Mouse (Mus musculus) heart, postnatal 0 days (tissue): ENCODE results near the gene Slc44a1. TPM values are rescaled to one million over a fixed set of nuclear protein-coding genes. Genes with fewer than 3 reads are reported as not detected.

Source experiments
- ATAC-seq: fragments of 200-750 bp; cut with Nextera tagmentation; 2 replicates; pipeline ENCODE4 v1.8.0; 2017; ENCODE audit warnings: low read depth, moderate number of reproducible peaks, moderate library complexity; ENCODE audit not compliant: insufficient read depth
- DNase-seq: peaks from one replicate; pipeline ENCODE4 v3.0.0-alpha.2; 2016; ENCODE audit warnings: low spot score
- H3K27ac ChIP-seq: fragments of 300-500 bp; sonication (generic); 2 replicates; pipeline ENCODE4 v1.5.1; 2014; ENCODE audit warnings: low read depth, mild to moderate bottlenecking
- H3K27me3 ChIP-seq: fragments of 300-500 bp; sonication (generic); 2 replicates; pipeline ENCODE4 v1.6.1; 2014; ENCODE audit warnings: low read length, mixed read lengths; ENCODE audit not compliant: control insufficient read depth, insufficient read depth
- H3K36me3 ChIP-seq: fragments of 300-500 bp; sonication (generic); replicated peaks from 2 replicates; pipeline ENCODE4 v1.6.1; 2014; ENCODE audit warnings: low read length, mixed read lengths; ENCODE audit not compliant: control insufficient read depth, insufficient read depth
- H3K4me1 ChIP-seq: fragments of 300-500 bp; sonication (generic); 2 replicates; pipeline ENCODE4 v1.6.1; 2014; ENCODE audit warnings: antibody characterized with exemption; ENCODE audit not compliant: control insufficient read depth, insufficient read depth
- H3K4me2 ChIP-seq: fragments of 300-500 bp; sonication (generic); 2 replicates; pipeline ENCODE4 v1.6.1; 2014; ENCODE audit warnings: low read depth, mild to moderate bottlenecking, low read length, moderate library complexity
- H3K4me3 ChIP-seq: fragments of 300-500 bp; sonication (generic); 2 replicates; pipeline ENCODE4 v1.5.1; 2014; ENCODE audit warnings: low read depth, low read length
- H3K9ac ChIP-seq: fragments of 300-500 bp; sonication (generic); replicated peaks from 2 replicates; pipeline ENCODE4 v1.6.1; 2014; ENCODE audit warnings: low read depth, low read length, mixed read lengths
- H3K9me3 ChIP-seq: fragments of 300-500 bp; sonication (generic); replicated peaks from 2 replicates; pipeline ENCODE4 v1.6.1; 2016; ENCODE audit warnings: low read length; ENCODE audit not compliant: control insufficient read depth
- CTCF ChIP-seq: IDR thresholded peaks from 2 replicates; pipeline ENCODE4 v1.5.1; 2016; ENCODE audit warnings: antibody characterized with exemption, control low read depth, low read depth
- EP300 ChIP-seq: IDR thresholded peaks from 2 replicates; pipeline ENCODE4 v1.6.1; 2016; ENCODE audit warnings: antibody characterized with exemption, low read depth
- WGBS: fragments of 180-500 bp; shearing (Covaris S2); extraction: QIAGEN DNeasy Blood & Tissue Kit; methylation state at CpG from one replicate; pipeline ENCODE4 v1.1.7; 2014; 5-methylcytosine and 5-hydroxymethylcytosine counted together
- polyA plus RNA-seq: library from polyadenylated mRNA; unstranded; fragments of >200 nt; fragmentation: Nextera tagmentation; extraction: Ambion mirVana; gene quantifications from 2 replicates; pipeline ENCODE4 v1.2.1, GENCODE M21; 2015
- total RNA-seq: library from RNA; depleted of rRNA; stranded (reverse); fragments of >200 nt; gene quantifications from 2 replicates; pipeline ENCODE4 v1.2.3, GENCODE M21; 2014; ENCODE audit warnings: low replicate concordance

Gene Slc44a1
- total and polyA plus RNA-seq, 2 experiments from 2014 or later: 15.4 to 37.1 TPM

- Histone ChIP-seq H3K36me3 (no peaks in the 10 kb centered on the region), H3K9ac (no peak overlapping the region), H3K4me2 (no peak overlapping the region), H3K9me3 (no peaks in the 10 kb centered on the region), H3K4me3 (no peak overlapping the region), H3K27me3 (no peaks in the 10 kb centered on the region), H3K4me1 (no peaks in the 10 kb centered on the region), H3K27ac (no peak overlapping the region)
- DNase-seq (no peak), ATAC-seq (no peak)
- WGBS: 62% methylated on average over 6 of the region's 6 CpGs
- TF ChIP-seq CTCF (no peak), EP300 (no peak)
These were observed 180.9 kb downstream of the Slc44a1 start for GRCm38 (mm10) chr4:53621084-53621483.

GRCm38 (mm10) chr4:53621490-53621889, 181.3 kb downstream of the Slc44a1 start:
- no peak for TF ChIP-seq EP300
- TF ChIP-seq CTCF: no peak
- H3K4me3 ChIP-seq: no peak overlapping the region
- H3K27me3 ChIP-seq: no peaks in the 10 kb centered on the region
- no peaks in the 10 kb centered on the region for H3K9me3 ChIP-seq
- no peaks in the 10 kb centered on the region for H3K4me1 ChIP-seq
- no peak overlapping the region for H3K9ac ChIP-seq
- H3K36me3 ChIP-seq: no peaks in the 10 kb centered on the region
- no peak overlapping the region for H3K4me2 ChIP-seq
- WGBS: 76% methylated on average over 5 of the region's 5 CpGs
- ATAC-seq (no peak), DNase-seq (no peak)
- H3K27ac ChIP-seq: no peak overlapping the region

- Histone ChIP-seq H3K4me3 (no peak overlapping the region), H3K27me3 (no peaks in the 10 kb centered on the region), H3K9ac (no peak overlapping the region), H3K27ac (no peak overlapping the region), H3K36me3 (no peaks in the 10 kb centered on the region), H3K4me1 (no peaks in the 10 kb centered on the region), H3K9me3 (no peaks in the 10 kb centered on the region), H3K4me2 (no peak overlapping the region)
- DNase-seq (no peak), ATAC-seq (no peak)
- WGBS: 89% methylated on average over 1 of the region's 1 CpGs
- TF ChIP-seq CTCF (no peak), EP300 (no peak)
These were observed 183.5 kb downstream of the Slc44a1 start for GRCm38 (mm10) chr4:53623711-53624110.

- Histone ChIP-seq H3K4me2 (no peak overlapping the region), H3K36me3 (no peaks in the 10 kb centered on the region), H3K27ac (no peak overlapping the region), H3K4me3 (no peak overlapping the region), H3K9ac (no peak overlapping the region), H3K4me1 (no peaks in the 10 kb centered on the region), H3K27me3 (no peaks in the 10 kb centered on the region), H3K9me3 (no peaks in the 10 kb centered on the region)
- DNase-seq (no peak), ATAC-seq (no peak; the same call in 1 of the 2 replicates)
- TF ChIP-seq CTCF: no peak
- TF ChIP-seq EP300: no peak
- 25% methylated on average over 4 of the region's 4 CpGs for WGBS
These were observed 184.6 kb downstream of the Slc44a1 start for GRCm38 (mm10) chr4:53624816-53625215.

GRCm38 (mm10) chr4:53625263-53625662, 185.1 kb downstream of the Slc44a1 start:
- H3K4me3 ChIP-seq: no peak overlapping the region
- WGBS: 71% methylated on average over 3 of the region's 3 CpGs
- no peak overlapping the region for H3K9ac ChIP-seq
- H3K27ac ChIP-seq: no peak overlapping the region
- ATAC-seq: no peak
- no peaks in the 10 kb centered on the region for H3K4me1 ChIP-seq
- H3K4me2 ChIP-seq: no peak overlapping the region
- DNase-seq: no peak
- no peaks in the 10 kb centered on the region for H3K9me3 ChIP-seq
- TF ChIP-seq EP300: no peak
- no peak for TF ChIP-seq CTCF
- H3K36me3 ChIP-seq: no peaks in the 10 kb centered on the region
- no peaks in the 10 kb centered on the region for H3K27me3 ChIP-seq

- Histone ChIP-seq H3K36me3 (no peaks in the 10 kb centered on the region), H3K27ac (no peak overlapping the region), H3K9ac (no peak overlapping the region), H3K27me3 (no peaks in the 10 kb centered on the region), H3K4me3 (no peak overlapping the region), H3K4me2 (no peak overlapping the region), H3K4me1 (peaks cover 8% of the 10 kb centered on the region), H3K9me3 (no peaks in the 10 kb centered on the region)
- ATAC-seq: no peak
- 31% methylated on average over 4 of the region's 4 CpGs for WGBS
- no peak for DNase-seq
- no peak for TF ChIP-seq CTCF
- TF ChIP-seq EP300: no peak
These were observed 188.7 kb downstream of the Slc44a1 start for GRCm38 (mm10) chr4:53628924-53629323.
